Mouse (Mus musculus): ENCODE results near the gene Nphs1.

- TF ChIP-seq CTCF (IDR thresholded peaks at IDR 0.05; ENCODE audit: extremely low read depth, insufficient read depth, insufficient read length, insufficient replicate concordance) (no peak), POLR2A (IDR thresholded peaks at IDR 0.05; ENCODE audit: low read depth, low read length) (no peak)
Observed at GRCm38 (mm10) chr7:30457629-30458330, at the start of gene Nphs1, which contains the start of gene Kirrel2.
